Mouse (Mus musculus) induced T-regulatory cell, adult 2 months (primary cell): Measurements from ENCODE around the gene Tmtc1.

Experiments
- DNase-seq: peaks from one replicate; pipeline ENCODE4 v3.0.0-alpha.2; 2012; ENCODE audit warnings: low read depth

The Tmtc1 gene

DNA sequence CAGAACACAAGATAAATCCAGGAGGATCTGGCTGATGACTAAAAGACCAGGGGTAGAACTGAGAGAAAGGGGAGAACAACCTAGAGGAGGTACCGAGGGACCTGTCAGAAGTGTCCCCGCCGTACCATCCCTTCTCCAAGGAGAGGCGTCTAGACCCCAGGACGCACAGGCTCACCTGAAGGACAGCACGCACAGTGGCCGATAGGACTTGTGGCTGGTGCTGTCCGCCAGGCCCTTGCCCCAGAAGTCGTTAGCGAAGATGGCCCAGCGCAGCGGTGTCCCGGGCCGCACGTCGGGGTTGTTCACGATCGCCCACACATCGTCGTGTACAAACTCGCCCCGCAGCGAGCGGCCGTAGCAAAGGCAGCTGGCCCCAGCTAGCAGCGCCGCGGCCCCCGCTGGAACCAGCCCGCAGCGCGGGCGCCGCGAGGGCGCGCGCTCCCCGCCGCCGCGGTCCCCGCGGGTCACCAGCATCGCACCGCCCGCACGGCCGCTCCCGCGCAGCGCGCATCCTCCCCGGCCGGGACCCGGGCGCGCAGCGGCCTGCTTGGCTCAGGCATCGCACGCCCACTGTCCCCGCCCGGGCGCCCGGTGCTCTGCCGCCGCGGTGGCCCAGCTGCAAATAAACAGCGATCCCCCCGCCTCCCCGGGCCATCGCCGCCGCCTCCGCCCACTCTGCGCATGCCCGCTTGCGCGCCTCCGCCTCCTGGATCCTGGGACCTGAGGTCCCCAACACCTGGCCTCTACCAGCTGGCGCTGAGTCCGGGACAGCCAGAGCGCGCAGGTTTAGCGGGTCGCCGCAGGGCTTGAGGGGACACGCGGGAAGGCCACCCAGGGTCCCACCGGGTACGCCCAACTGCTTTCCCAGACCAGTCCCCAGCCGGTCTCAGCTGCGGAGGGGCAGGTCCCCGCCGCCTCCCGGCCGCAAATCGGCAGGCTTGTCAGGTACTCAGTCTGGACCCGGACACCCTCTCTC lies at the start of gene Tmtc1:
TSS of gene Tmtc1 (minus strand) at position 664 of the 976 bp plus-strand sequence.
- peak; percentile 9 for DNase-seq

DNA sequence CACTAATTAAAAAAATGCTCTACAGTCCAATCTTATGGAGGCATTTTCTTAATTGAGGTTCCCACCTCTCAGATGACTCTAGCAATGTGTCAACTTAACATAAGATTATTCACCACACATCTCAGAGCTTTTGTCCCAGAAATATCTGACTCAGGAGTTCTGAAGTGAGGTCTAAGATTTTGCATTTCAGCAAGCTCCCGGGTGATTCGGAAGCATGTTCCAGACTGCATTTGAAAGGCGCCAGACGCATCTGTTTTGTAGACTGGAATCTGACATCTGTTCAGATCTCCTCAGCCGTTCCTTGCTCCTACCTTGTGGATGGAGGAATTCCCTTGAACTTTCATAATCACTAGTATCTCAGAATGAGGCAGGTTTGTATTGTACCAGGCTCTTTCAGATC lies 47.7 kb upstream of the Tmtc1 start:
- DNase-seq, result no peak

DNA sequence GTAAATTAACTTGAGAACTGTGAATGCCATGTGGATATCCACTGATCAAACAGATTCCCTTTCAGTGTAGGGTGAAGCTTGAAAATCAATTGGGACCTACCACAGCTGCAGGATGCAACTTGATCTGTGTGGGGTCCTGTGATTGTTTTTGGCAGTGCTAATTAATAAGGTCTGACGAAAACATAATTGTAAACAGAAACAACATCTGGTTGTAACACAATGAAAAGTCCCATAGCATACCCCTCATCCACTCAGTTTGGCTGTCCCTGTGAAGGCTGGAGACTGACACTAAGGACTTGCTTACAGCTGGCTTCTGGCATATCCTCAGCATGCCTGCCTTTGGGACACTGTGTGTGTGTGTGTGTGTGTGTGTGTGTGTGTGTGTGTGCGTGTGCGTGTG lies 42.6 kb upstream of the Tmtc1 start:
- no peak for DNase-seq

DNA sequence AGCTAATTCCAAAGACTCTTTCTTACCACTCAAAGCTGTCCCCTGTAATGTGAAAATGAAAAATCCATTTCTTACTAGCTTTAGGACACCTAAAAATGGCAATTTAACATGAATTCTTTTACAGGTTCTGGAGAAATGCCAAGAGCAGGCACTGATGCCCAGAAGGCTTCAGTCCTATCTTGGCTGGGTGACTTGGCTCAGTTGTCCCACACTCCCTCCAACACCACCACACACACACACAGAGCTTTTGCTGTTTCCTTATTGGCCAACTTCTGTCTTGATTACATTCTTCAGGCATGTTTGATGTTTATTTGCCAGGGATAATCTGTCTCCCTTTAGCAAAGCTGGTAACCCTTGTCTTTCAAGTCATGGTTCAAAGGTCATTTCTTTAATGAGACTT lies 37.7 kb upstream of the Tmtc1 start:
- no peak for DNase-seq

DNA sequence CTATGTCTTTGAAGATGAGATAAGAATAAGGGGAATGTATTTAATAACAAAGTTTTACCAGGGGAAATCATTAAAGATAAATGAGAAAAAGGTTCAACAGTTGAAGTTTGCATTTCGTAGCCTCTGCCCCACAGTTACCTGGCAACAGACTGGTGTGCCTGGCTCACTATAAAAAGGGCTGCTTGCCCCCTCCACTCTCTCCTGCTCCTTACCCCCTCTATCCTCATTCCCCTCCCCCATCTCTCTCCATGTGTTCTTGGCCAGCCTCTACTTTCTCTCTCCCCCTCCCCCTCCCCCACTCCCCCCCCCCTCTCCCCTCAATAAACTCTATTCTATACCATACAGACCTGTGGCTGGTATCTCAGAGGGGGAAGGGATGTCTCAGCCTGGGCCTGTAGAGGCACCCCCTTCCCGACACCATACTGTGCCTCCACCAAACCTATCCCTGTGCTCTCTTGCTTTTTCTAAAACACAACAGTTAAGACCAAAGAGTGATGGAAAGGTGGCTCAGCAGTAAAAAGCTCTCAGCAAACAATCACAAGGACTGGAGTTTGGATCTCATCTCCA lies 35.6 kb upstream of the Tmtc1 start:
- no peak for DNase-seq

DNA sequence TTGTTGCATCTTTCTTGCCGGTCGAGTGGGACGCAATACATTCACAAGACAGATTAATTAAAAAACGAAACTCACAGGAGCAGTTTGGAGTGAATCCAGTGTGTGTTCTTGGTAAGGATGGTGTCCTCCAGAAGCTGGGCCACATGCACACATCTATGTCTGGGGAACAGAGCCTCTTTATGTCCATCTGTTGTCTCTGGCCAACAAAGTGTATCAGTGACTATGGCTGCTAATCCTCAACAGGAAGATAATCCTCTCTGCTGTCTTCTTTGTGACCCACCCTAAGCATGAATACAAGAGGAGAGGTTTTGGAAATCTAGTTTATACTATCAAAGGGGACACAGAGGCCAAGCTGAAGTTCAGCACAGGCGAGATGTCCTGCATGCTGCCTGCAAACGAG lies 34.2 kb upstream of the Tmtc1 start:
- DNase-seq, result no peak

DNA sequence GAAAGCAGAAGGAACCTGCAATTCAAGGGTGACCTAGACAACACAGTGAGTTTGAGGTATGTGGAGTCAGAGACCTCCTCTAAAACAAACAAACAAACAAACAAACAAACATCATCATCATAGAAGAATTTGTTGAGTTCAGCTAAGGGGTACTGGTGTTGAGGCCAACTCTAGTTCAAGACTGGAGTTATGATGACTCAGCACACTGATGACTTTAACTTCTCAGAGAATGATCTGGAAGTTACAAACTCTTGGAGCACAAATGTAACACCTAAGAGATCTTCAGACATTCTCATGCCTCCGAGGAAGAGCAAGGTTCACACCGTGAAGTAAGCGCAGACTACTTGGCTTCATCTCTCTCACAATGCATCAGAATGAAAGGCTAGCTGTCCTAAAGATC lies 28.1 kb upstream of the Tmtc1 start:
- DNase-seq, result no peak

DNA sequence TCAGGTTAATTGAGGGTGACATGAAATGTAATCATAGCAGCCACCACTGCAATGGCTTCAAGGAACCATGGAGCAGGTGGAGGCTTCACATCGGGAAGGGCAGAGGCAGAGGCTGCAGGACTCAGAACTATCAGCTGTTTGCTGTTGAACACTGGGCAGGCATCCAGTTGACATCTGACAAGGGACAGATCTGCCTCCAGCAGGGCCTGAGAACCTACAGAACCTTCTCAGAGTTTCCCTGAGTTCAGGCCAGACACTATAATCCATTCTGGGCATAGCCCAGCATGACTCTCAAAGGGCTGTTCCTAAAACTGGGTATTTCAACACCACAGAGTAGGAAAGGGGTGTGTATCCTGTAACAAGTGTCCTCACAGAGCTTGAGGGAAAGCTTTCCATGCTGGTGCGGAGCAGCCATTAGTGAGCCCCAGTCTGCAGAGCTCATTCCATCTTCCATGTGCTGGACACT lies 23.8 kb upstream of the Tmtc1 start:
- no peak for DNase-seq

DNA sequence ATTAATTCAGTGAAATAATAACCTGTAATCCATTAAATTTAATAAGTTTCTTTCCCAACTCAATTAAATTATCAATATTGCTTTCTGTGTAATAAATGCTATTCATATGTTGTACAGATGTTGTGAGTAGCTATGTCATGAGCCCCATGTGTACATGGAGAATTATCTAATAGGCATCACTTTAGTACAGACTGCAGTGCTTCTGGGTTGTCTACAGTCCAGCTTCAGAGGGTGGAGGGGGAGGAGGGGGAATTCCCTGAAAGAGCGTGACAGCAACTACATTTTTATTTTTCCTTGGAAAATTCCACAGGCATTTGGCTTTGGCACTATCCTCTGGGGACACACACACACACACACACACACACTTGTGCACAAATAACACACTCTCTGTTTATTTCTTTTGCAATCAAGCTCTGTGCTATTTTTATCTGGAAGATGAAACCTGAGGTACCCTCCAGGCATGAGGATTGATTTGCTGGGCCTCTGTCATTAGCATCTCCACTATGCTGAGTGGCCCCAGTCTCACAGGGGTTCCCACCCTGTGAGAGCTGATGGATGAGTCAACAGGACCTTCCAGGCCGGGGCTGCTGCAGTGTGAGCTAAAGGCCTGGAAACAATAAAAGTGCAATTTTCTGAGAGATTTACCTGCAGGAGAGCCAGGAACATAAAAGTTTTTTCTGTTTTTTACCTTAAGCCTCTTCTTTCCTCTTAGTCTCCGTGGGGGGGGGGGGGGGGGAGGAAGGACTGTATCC lies 23.2 kb upstream of the Tmtc1 start:
- DNase-seq, result no peak

DNA sequence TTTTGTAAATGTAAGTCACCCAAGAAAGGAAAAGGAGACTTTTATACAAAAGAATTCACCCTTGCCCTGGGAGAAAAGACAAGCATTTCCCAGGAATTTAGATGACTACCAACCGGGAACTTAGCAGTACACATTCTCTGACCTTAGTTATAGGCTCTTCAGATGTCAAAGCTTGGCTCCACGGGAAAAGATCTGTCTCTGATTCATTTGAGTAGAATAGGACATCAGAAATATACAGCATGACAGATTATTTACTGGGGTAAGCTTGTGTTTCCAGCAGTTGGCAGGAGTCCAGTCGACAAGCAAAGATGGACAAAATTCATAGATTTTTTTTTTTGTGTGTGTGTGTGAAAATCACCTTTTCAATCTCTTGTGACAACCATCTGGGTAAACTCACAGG lies 15.4 kb upstream of the Tmtc1 start:
- no peak for DNase-seq

DNA sequence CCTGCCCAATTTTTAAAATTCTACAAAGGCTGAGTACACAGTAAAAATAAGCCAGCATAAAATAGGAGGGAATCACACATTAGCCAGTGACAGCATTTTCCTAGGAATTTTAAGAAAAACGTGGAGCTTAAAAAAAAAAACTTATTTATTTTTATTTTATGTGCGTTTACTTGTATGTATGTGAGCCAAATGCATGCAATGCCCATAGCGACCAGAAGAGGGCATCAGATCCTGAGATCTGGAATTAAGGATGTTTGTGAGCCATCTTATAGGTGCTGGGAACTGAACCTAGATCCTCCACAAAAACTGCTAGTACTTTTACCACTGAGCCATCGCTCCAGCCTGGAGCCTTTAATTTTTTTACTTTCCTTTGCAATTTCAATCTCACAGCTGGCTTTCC lies 11.3 kb upstream of the Tmtc1 start:
- no peak for DNase-seq

DNA sequence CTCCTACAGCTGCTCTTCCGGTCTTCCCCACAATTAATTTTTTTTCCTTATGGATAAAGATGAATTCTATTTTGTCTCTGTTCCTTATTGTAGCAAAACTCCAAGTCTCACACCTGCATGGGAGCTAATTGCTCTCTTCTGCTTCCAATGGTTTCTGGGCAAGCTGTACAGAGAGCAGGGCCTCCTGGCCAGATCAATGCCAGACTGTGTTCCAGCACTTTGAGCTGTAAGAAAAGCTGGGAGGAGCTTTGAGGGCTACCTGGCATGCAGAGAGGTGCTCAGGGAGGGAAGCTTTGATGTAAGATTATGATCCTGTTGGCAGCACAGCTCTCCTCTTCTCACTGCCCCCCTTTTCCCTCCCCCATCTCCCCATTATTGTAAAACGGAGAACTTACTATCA lies 10.6 kb upstream of the Tmtc1 start:
- DNase-seq, result no peak

DNA sequence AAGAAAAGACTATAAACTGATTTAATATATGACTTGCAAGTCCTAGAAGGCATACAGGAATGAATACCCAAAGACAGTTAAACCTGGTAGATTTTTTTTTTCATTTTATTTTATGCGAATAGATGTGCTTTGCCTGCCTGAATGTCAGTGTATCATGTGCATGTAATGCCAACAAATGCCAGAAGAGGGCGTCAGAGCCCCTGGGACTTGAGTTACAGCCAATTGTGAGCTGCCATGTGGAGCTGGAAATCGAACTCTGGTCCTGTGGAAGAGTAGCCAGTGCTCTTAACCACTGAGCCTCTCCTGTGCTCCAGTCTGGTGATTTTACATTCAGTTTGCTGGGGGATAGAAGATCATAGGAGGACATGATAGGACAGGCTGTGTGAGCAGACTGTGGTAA lies 4.0 kb upstream of the Tmtc1 start:
- no peak for DNase-seq

DNA sequence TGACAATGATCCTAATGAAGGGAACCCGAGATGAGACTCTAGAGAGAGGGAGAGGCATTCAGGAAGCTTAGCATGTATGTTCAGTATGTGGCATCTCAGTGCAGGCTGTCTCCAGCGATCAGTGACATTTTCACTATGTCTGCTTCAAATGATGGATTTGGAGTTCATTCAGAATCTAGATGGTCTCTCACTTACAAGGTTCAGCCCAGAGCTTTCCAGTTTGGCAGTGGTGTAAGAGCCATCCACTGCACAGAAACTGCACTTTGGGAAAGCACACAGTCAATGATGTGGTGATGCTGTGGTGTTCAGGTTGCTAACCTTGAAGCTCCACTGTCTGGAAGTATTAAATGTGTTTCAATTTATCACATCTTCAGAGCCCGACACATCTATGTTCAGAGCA lies 1.9 kb upstream of the Tmtc1 start:
- no peak for DNase-seq

DNA sequence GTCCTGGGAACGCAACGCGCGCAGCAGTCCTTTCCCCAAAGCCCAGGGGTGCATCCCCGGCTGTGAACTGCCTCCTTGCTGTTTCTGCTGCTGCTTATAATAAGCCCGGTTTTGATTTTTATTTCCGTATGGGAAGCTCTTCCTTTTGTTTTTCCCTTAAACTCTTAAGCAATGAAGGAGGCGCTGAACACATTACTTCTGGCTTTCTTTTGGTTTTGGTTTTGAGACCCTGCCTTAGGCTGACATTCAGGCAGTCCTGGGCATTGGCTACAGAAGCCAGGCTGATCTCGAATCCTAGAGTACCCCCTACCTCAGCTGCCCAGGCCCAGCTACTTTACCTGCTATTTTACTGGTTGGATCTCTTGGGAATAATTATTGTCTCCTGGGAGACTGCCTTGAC lies 607 bp upstream of the Tmtc1 start:
- no peak for DNase-seq

DNA sequence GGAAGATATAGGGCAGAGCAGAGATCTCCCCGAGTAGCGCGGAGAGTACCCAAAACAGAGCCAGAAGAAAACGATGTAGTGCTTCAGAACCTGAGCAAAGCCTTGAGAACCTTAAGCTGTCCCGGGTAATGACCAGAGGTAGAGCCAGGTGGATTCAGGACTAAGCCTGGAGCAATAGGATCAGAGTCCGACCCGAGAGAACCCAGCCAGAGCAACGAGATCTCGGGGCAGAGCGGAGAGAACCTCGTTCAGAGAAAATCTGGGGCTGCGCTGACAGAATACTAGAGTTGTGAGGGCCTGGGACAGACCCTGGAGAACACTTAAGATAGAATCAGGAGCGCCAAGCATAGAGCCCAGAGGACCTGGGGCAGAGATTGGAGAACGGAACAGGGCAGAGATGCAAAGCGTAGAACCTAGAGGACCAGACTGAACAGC lies 881 bp downstream of the Tmtc1 start:
- no peak for DNase-seq

DNA sequence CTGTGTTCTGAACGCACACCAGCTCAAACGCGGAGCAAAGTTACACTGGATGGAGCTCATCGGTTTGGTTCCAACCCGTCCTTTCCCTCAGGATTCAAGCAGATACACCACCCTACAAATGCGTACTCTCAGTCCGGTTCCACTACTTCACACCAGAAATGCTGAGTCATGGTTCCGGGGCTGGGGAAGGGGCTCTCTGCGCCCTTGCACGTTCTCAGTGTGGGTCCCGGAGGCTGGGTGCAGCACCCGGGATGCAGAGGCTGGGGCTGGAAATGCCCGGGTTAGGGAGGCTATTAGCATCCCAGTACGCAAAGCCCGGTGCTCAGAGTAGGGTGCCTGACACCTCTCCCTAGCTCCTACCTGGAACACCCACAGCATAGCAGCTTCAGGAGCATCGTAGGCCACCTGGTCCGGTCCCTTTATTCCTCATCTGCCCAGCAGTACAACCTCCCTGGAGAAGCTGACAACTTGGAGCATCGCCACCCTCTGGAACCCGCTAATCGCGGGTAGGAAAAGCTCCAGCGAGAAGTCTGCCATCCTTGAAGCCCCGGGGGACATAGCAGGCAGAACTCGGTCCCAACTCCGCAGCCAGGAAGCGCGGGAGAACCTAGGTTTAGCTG lies 1.4 kb downstream of the Tmtc1 start:
- DNase-seq, result no peak

DNA sequence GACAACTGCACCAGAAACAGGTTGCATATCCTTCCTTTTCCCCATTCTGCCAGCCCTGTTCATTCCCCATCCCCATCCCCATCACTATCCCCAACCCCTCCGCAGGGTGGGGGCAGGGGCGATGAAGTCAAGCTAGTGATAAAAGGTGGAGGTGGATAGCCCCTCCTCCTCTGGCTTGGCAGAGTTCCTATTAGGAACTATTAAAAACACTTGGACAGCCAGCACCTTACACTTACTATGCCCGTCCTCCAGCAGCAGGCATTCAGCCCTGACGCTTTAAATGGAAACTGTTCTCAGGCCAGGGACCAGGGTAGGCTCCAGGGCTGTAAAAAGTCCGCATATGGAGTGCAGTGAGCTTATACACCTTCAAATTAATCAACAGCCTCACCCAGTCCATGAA lies 2.3 kb downstream of the Tmtc1 start:
- no peak for DNase-seq

DNA sequence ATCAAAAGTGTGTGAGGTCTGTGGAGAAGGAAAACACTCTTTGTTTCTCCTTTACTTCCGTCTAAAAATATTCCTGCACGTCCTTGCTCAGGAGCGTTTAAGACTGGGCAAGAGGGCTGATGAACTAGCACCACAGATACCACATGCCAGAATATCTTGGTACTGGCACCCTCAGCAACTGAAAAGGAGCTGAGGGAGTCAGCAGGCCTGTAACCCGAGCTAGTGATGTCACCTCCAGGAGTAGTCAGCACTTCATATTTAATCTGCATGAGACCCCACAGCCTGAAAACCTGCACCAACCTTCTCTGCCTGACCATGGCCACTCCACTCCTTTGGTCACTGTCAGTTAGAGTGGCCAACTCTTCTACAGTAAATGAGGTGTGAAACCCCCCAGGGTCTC lies 5.1 kb downstream of the Tmtc1 start:
- DNase-seq, result no peak

DNA sequence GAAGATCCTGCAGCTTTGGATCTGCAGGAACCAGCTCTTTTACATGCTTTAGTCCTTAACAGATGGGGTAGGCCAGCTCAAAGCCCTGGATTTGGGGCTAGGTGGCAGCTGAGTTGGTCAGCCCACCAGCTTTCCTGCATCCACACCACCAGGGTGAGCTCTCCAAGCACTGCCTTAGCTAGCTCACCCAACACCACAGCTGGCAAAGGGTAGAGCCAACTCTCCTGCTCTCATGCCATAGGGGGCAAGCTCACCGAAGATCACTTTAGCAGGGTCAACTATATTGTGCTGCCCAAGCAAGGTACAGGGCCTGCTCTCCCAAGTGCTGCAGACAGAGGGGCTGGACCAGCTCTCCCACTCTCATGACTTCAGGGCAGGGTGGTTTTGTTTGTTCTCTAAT lies 6.6 kb downstream of the Tmtc1 start:
- DNase-seq, result no peak

DNA sequence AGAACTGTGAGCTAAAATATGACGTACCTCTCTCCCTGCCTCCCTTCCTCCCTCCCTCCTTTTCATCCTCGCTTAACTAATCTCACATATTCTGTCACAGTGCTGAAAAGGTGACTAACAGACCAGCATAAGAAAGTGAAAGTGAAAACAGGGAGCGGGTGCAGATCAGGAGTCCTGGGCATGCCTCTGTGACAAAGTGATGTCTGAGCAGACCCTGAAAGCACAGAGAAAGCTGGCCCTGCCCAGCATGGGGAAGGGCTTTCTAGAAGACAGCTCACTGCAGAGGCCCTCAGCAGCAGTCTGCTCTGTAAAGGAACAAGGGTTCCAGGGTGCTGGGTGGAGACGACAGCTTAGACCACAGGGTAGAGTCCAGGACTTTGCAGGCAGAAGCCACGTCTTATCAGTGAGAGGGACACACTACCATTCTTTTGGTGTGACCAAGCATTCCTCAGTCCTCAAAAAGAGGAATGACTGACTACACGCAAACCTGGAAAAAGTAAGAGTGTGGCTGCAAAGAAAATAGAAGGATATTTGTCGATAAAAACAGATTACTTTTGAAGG lies 7.7 kb downstream of the Tmtc1 start:
- peak; percentile 55 for DNase-seq

DNA sequence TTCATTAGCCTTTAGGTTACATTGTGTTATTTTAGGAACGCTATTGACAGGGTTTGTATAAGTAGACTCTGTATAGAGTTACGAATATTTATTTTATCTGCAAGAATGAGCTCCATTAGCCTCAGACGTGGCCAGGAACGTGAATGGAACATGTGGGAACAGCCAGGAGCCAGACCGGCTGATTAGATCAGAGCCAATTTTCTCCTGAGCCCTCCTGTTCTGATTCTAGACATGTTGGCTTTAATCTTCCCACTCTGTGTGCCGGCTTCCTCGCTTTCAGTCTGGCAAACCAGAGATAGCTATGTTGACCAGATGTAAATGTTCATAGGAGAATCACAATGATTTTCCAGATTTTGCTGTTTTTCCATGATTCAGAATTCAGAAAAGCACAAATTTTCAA lies 22.6 kb downstream of the Tmtc1 start:
- DNase-seq, result no peak
